Mouse (Mus musculus) midbrain, postnatal 0 days (tissue): ENCODE measurements around the gene Zfp410. TPM values are rescaled to one million over a fixed set of nuclear protein-coding genes. Genes with fewer than 3 reads are reported as not detected.
A peak's percentile ranks its signal among the peaks of the same experiment; 100 is the strongest.

ENCODE experiments used
- ATAC-seq: fragments of 200-750 bp; cut with Nextera tagmentation; 2 replicates; pipeline ENCODE4 v1.8.0; 2017; ENCODE audit warnings: moderate number of reproducible peaks, mild to moderate bottlenecking, moderate TSS enrichment, moderate library complexity; ENCODE audit not compliant: low FRiP score
- DNase-seq: peaks from one replicate; pipeline ENCODE4 v3.0.0-alpha.2; 2015; ENCODE audit warnings: low spot score
- H3K27ac ChIP-seq: fragments of 300-500 bp; sonication (generic); 2 replicates; pipeline ENCODE4 v1.5.1; 2014; ENCODE audit warnings: low read depth, mild to moderate bottlenecking, low read length, mixed read lengths
- H3K27me3 ChIP-seq: fragments of 300-500 bp; sonication (generic); 2 replicates; pipeline ENCODE4 v1.6.1; 2014; ENCODE audit warnings: low read length, control low read depth, mixed read lengths; ENCODE audit not compliant: insufficient read depth
- H3K36me3 ChIP-seq: fragments of 300-500 bp; sonication (generic); 2 replicates; pipeline ENCODE4 v1.6.1; 2014; ENCODE audit warnings: low read length, control low read depth, mixed read lengths; ENCODE audit not compliant: insufficient read depth
- H3K4me1 ChIP-seq: fragments of 300-500 bp; sonication (generic); 2 replicates; pipeline ENCODE4 v1.6.1; 2014; ENCODE audit warnings: mild to moderate bottlenecking, control low read depth, antibody characterized with exemption, low read length, mixed read lengths; ENCODE audit not compliant: insufficient read depth
- H3K4me2 ChIP-seq: fragments of 300-500 bp; sonication (generic); 2 replicates; pipeline ENCODE4 v1.6.1; 2014; ENCODE audit warnings: low read depth, mild to moderate bottlenecking, low read length, mixed read lengths; ENCODE audit not compliant: poor library complexity, severe bottlenecking
- H3K4me3 ChIP-seq: fragments of 300-500 bp; sonication (generic); 2 replicates; pipeline ENCODE4 v1.5.1; 2014; ENCODE audit warnings: low read depth, mild to moderate bottlenecking, low read length, moderate library complexity
- H3K9ac ChIP-seq: fragments of 300-500 bp; sonication (generic); replicated peaks from 2 replicates; pipeline ENCODE4 v1.6.1; 2014; ENCODE audit warnings: mild to moderate bottlenecking, low read length, moderate library complexity, mixed read lengths; ENCODE audit not compliant: poor library complexity, severe bottlenecking
- H3K9me3 ChIP-seq: fragments of 300-500 bp; sonication (generic); 2 replicates; pipeline ENCODE4 v1.6.1; 2016; ENCODE audit warnings: low read length, control low read depth
- CTCF ChIP-seq: IDR thresholded peaks from 2 replicates; pipeline ENCODE4 v1.5.1; 2016; ENCODE audit warnings: antibody characterized with exemption, mild to moderate bottlenecking
- WGBS: fragments of 180-500 bp; shearing (Covaris S2); extraction: QIAGEN DNeasy Blood & Tissue Kit; methylation state at CpG from one replicate; pipeline ENCODE4 v1.1.7; 2014; 5-methylcytosine and 5-hydroxymethylcytosine counted together
- polyA plus RNA-seq: library from polyadenylated mRNA; unstranded; fragments of >200 nt; fragmentation: Nextera tagmentation; extraction: Ambion mirVana; gene quantifications from 2 replicates; pipeline ENCODE4 v1.2.1, GENCODE M21; 2015
- total RNA-seq: library from RNA; depleted of rRNA; stranded (reverse); fragments of >200 nt; gene quantifications from 2 replicates; pipeline ENCODE4 v1.2.3, GENCODE M21; 2014

The Zfp410 gene
- total and polyA plus RNA-seq, 2 experiments from 2014 or later: 48.5 to 60.4 TPM

GRCm38 (mm10) chr12:84297851-84298250, 18.8 kb upstream of the Zfp410 start:
- WGBS: 94% methylated on average over 6 of the region's 6 CpGs
- no peak overlapping the region for H3K4me2 ChIP-seq
- no peak overlapping the region for H3K27ac ChIP-seq
- no peak for ATAC-seq
- TF ChIP-seq CTCF: no peak
- no peak overlapping the region for H3K4me3 ChIP-seq
- H3K9ac ChIP-seq: no peak overlapping the region
- no peak for DNase-seq
- no peaks in the 10 kb centered on the region for H3K9me3 ChIP-seq
- H3K27me3 ChIP-seq: no peaks in the 10 kb centered on the region
- H3K36me3 ChIP-seq: peaks cover 25% of the 10 kb centered on the region
- no peaks in the 10 kb centered on the region for H3K4me1 ChIP-seq

GRCm38 (mm10) chr12:84299265-84299664, 17.4 kb upstream of the Zfp410 start:
- Histone ChIP-seq H3K4me1 (no peaks in the 10 kb centered on the region), H3K4me3 (no peak overlapping the region), H3K9me3 (no peaks in the 10 kb centered on the region), H3K36me3 (peaks cover 33% of the 10 kb centered on the region), H3K9ac (no peak overlapping the region), H3K4me2 (no peak overlapping the region), H3K27ac (no peak overlapping the region), H3K27me3 (no peaks in the 10 kb centered on the region)
- DNase-seq: no peak
- no peak for TF ChIP-seq CTCF
- ATAC-seq: no peak
- 98% methylated on average over 2 of the region's 2 CpGs for WGBS

DNA sequence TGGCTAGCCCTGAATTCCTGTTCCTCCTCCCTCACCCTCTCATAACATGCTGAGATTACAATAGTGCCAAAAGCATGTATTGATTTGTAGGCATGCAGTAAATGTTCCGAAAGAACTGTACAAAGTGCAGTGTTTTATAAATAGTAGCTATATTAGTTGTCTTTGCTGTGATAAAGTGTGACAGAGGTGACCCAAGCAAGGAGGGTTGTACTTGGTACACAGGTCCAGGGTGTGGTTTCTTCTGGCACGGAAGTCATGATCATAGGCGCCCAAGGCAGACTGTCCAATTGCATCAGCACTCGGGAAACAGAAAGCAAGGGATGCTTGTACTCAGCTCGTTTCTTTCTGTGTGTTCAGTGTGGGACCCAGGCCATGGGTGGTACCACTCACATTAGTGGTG, 12.6 kb upstream of the Zfp410 start:
- 89% methylated on average over 5 of the region's 5 CpGs for WGBS
- H3K27me3 ChIP-seq: no peaks in the 10 kb centered on the region

GRCm38 (mm10) chr12:84304554-84304953, 12.1 kb upstream of the Zfp410 start:
- no peaks in the 10 kb centered on the region for H3K9me3 ChIP-seq
- no peak for TF ChIP-seq CTCF
- no peak overlapping the region for H3K4me2 ChIP-seq
- no peaks in the 10 kb centered on the region for H3K27me3 ChIP-seq
- H3K9ac ChIP-seq: no peak overlapping the region
- no peak for DNase-seq
- no peak for ATAC-seq
- H3K4me1 ChIP-seq: no peaks in the 10 kb centered on the region
- 63% methylated on average over 1 of the region's 1 CpGs for WGBS
- no peak overlapping the region for H3K27ac ChIP-seq
- peaks cover 33% of the 10 kb centered on the region for H3K36me3 ChIP-seq
- H3K4me3 ChIP-seq: no peak overlapping the region

More for the DNA sequence above, 12.6 kb upstream of the Zfp410 start:
- H3K4me2 ChIP-seq: no peak overlapping the region
- no peak overlapping the region for H3K4me3 ChIP-seq
- H3K4me1 ChIP-seq: no peaks in the 10 kb centered on the region
- H3K27ac ChIP-seq: no peak overlapping the region
- DNase-seq (no peak), ATAC-seq (no peak)
- H3K9ac ChIP-seq: no peak overlapping the region
- TF ChIP-seq CTCF: no peak
- no peaks in the 10 kb centered on the region for H3K9me3 ChIP-seq
- peaks cover 33% of the 10 kb centered on the region for H3K36me3 ChIP-seq

- TF ChIP-seq CTCF: no peak
- no peaks in the 10 kb centered on the region for H3K4me1 ChIP-seq
- H3K9ac ChIP-seq: no peak overlapping the region
- H3K27me3 ChIP-seq: no peaks in the 10 kb centered on the region
- H3K4me2 ChIP-seq: no peak overlapping the region
- WGBS: 89% methylated on average over 3 of the region's 5 CpGs
- H3K36me3 ChIP-seq: peaks cover 7% of the 10 kb centered on the region; the same call in 1 of the 2 replicates
- H3K4me3 ChIP-seq: no peak overlapping the region
- no peaks in the 10 kb centered on the region for H3K9me3 ChIP-seq
- DNase-seq (no peak), ATAC-seq (no peak)
- no peak overlapping the region for H3K27ac ChIP-seq
These were observed 5.3 kb upstream of the Zfp410 start for GRCm38 (mm10) chr12:84311306-84311705.

DNA sequence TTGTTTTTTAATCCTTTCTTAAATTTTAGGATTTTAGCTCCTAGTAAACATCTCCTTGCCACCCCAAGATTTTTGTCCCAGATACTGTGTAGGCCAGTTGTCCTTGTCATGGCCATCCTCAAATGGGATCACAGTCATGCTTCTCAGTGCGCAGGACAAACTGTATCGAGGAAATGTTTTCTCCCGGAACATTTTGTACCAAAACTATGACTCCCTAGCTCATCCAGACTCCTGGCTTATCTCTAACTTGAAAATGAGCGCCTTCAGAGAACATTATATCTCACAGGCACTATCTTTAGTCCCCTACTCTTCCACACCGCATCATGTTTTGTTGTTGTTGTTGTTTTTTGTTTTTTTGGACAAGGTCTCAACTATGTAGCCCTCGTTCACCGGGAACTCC, 646 bp upstream of the Zfp410 start:
- Histone ChIP-seq H3K4me1 (peaks cover 4% of the 10 kb centered on the region), H3K36me3 (no peaks in the 10 kb centered on the region), H3K27me3 (no peaks in the 10 kb centered on the region), H3K4me3 (peak overlapping the region; percentile 99), H3K9me3 (no peaks in the 10 kb centered on the region), H3K27ac (peak overlapping the region; percentile 86), H3K4me2 (peak overlapping the region; percentile 89), H3K9ac (peak overlapping the region; percentile 92; the same call in 1 of the 2 replicates)
- WGBS: 44% methylated on average over 7 of the region's 7 CpGs
- no peak for DNase-seq
- ATAC-seq: no peak
- TF ChIP-seq CTCF: no peak
